Mouse (Mus musculus) liver, adult (tissue): ENCODE results near the gene Hacd2.
A peak's percentile ranks its signal among the peaks of the same experiment; 100 is the strongest.

Experiments
- GATA4 ChIP-seq: IDR thresholded peaks from 2 replicates; pipeline ENCODE4 v1.6.1; 2014; ENCODE audit warnings: mild to moderate bottlenecking, low read length; ENCODE audit not compliant: insufficient replicate concordance

Hacd2 gene

DNA sequence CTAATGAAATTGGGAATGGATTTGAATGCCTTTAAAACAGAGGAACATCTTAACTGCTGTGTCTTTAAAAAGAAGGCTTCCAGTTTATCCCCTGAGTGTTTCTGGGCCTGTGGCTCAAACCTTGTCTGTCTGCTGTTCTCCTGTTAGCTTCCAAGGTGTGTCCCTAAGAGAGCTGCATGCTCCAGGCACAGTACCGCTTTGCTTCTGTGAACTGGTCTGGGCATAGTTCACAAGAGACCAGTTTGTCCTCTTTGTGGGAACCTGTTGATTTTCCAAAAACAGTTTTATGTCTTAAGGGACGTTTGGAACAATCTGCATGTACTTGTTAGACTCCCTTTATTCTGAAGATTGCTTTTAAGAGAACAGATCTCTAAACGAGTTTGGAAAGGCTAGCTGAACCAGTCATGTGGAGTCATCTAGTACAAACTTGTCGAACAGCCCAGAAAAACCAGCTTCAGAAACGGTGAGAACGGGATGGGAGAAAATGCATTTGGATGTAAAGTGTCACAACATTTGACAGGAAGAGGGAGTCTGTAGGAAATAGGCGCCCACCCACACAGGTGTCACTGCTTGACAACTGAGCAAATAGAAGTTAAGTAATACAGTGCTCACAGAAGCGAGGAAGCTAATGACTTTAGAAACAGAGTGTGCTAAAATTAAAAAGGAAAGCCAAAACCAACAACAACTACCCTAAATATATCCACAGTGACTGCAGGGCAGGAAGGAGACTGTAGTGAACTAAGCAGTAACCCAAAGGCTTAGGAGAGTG, 11.8 kb downstream of the Hacd2 start:
- TF ChIP-seq GATA4, result no peak

DNA sequence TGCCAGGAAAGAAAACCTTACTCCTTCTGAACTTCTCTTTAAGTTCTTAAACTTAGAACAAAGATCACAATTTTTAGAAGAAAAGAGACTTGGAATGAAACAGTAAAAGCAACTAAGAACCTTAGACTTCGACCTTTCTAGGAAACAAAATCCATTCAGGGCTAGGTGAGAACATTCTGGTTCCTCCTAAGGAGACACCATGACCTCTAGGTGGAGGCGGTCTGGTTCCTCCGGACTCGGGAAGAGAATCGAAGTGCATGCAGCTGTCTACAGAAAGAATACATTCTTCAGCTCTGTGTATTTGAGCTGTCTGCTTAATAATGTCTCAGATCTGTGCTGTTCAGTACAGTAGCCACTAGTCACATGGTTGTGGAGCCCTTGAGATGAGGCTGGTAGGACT, 12.7 kb downstream of the Hacd2 start:
- TF ChIP-seq GATA4, result no peak

DNA sequence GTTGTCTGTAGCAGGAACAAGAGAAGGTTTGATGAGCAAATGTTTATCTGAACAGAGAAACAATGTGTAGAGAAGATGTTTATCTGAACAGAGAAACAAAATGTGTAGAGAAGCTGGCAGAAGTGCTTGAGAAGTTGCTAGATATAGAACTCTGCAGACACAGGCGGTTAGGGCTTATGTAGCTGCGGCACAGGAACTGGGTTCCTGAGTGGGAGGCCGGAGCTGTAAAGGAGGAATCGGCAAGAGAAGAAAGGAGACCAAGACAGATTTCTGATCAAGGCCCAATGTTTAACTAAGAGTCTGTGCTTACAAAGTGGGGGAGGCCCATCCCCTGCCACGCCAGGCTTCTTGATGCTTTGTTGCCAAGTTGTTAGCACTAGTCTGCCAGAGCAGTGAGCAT, 14.5 kb downstream of the Hacd2 start:
- TF ChIP-seq GATA4, result no peak

DNA sequence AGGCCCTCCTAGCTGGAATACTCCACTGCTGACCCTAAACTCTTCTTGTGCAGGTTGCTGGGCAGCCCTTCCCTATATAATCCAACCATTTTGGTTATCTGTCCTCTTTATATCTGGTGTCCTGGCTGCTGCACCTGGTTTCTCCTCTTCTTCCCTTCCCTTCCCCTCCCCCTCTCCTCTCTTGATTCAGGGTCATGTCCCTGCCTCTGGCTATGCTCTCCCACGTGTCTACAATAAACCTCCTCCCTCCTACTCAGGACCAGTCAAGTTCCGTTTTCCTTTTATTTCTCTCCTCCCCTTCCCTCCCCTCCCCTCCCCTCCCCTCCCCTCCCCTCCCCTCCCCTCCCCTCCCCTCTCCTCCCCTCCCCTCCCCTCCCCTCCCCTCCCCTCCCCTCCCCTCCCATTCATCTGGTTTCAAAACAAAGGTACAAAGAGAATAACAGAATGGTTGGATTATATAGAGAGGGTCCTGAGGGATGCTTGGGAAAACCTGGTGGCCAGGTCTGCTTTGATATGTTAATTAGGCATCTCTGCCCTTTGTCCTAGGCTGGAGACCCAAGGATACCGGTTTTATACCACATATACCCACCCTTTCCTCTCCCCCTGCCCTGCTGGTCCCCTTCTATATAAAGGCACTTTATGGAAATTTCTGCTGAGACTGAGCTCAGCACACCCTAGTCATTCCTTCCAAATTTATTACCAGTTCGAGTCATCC, 16.3 kb downstream of the Hacd2 start:
- no peak for TF ChIP-seq GATA4

DNA sequence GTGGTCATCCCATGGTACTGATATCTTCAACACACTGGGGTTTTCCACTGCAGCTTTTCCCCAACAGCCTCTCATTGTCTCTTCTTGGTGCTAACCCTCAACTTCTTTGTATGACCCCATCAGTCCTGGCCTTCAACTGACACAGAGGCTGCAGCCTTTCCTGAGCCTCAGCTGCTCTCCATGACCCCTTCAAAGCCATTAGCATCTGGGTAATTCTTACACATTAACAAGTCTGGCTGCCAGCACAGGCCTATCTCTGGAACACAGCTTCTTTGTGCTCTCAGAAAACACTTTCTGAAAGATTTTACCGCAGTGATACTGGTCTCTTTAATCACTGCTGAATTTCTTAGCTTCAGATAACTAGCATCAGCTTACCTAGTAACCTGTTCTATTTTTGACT, 17.9 kb downstream of the Hacd2 start:
- no peak for TF ChIP-seq GATA4

DNA sequence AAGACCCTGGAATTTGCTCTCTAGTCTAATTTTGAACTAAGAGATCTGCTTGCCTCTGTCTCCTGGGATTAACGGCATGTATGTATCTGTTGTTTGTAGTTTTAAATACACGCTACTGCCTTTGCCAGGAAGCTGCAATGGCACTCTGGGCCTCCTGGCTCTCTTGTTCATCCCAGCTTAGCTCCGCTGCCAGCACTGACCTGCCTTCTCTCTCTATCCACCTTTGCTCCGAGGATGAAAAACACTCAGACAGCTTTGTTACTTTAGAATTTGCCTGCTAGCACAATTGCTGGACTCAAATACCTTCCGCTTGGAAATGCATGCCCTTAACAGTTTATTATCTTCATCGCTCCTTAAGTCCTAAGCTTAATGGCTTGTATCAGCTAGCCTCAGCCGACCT, 18.8 kb downstream of the Hacd2 start:
- TF ChIP-seq GATA4, result no peak

DNA sequence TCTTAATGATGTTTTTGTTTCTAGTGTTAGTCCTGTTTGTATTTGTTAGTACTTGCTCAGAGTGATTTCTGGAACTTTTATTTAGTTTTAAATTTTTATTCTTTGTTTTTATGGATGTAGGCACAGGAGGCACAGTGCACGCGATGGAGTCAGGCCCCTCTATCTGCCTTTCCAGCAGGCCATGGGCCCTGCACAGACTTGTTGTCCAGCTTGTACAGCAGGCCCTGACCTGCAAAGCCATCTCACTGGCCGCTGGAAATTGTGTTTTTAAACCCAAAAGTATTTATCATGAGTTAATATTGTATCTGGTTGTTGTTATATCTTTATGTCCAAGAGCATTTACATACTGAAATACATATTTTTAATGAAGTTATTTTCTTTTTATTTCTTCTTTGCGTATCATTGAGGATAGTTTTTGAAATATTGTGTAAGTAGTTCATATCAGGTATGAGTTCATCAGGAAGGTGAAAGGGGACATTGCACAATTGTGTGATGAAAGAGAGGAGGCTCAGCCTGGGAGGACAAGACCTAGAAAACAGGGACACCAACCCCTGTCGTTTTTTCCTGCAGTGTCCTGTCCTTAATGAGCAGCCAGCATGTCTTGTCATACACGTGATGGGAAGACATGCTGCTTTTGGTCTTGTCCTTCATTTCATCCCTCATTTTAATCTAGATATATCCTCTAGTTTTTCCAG, 24.0 kb downstream of the Hacd2 start:
- peak; percentile 35; the same call in 1 of the 2 replicates for TF ChIP-seq GATA4

DNA sequence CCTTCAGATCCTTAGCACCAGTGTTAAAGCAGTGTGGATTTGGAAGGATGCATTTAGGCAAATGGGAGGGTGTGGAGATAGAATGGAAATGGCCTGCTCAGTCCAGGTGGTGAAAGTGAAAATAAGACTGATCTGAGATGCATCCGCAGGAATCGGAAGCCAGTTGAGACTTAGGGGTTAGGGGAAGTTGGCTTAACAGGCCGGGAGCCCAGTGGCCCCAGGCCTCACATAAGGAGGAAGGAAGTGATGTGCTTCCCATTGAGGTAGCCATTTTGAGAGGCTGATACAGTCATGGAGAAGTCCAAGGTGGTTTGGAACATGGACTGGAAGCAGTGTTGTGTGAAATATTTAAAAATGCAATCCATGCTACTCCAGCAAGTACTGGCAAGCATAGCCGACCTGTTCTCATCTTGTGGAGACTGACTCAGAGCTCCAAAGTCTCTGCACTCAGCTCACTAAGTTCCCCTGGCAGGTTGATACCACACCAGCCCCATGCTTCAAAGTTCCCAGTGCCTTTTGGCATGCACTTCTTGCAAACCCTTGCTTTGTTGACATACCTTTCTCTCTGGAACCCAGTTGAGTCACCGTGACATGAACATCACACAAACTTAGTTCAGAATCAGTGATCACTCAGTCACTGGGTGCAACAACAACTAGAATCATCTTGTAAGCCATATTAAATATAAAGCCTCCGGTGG, 25.2 kb downstream of the Hacd2 start:
- TF ChIP-seq GATA4, result no peak

DNA sequence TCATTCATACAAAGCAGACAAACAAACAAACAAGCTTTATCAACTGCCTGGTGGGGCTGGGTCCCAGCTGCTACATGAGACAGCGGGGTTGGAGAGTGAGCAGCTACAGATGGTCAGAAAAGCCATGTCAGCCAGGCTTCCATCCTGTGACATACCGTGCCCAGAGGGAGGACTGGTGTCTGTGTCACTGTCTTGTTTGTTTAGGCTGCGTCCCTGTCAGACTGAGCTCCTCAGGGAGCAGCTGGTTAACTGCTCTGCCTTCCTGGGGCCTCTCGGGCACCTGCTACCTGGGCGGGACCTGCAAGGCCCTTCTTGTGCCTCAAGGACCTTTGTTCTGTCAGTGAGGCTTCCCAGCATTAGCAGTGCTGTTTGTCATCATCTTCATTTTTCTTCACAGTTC, 28.8 kb downstream of the Hacd2 start:
- TF ChIP-seq GATA4, result no peak

DNA sequence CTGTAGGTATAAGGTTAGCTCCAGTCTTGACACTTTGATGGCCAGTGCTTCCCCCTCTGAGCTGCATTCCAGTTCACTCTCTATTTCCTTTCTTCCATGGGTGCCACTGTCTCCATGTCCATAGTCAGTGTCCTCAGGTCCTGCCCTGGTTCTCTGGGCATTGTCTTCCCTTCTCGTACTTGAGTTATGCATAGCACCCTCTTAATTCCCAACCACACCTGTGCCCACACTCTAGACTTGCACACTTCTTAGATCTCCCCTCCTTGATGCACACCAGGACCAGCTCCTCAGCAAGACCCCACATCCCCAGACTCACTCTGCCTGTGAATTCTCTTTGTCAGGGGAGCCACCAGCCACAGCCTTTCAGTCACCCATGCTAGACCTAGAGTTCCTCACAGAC, 30.0 kb downstream of the Hacd2 start:
- TF ChIP-seq GATA4, result no peak

DNA sequence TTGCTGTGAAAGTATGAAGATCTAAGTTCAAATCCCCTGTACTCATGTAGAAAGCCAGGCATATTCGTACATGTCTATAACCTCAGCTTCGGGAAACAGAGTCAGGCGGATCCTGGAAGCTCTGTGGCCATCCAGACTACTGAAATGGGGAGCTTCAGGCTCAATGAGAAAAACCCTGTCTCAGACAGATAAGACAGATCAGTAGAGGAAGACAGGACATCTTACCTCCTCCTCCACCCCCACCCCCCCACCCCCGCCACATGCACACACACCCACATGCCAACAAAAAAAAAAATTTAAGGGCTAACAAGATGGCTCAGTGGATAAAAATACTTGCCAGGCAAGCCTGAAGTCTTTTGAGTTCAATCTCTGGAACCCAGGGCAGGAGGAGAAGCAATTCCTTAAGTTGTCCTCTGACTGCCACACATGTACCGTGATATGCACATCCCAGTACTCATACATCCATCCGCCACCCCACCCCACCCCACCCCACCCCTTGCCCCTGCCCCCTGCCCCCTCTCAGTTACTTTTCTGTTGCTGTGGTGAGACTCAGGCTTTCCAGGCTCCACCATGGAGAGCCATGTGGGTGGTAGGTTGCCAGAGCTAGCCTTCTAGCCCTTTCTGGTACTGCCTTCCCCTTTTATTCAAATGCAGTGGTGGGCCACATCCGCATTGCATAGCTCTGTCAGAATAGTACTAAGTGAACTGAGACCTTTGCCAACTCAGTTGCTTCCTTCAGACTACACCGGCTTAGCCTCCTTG, 32.4 kb downstream of the Hacd2 start:
- no peak for TF ChIP-seq GATA4

DNA sequence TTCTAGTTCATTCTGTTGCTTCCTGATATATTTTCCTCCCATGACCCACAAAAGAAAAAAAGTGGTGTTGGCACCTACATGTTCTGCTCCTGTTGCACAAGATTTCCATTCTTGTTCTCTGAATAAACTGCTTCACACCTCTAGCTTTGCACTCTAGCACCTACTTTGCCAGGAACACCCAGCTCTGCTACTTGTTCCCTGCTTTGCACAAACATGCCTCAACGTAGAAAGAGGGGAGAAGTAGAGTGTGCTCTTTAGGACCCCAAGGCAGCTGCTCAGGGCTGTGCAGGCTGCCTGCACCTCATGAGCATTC, 32.9 kb downstream of the Hacd2 start:
- TF ChIP-seq GATA4, result no peak

DNA sequence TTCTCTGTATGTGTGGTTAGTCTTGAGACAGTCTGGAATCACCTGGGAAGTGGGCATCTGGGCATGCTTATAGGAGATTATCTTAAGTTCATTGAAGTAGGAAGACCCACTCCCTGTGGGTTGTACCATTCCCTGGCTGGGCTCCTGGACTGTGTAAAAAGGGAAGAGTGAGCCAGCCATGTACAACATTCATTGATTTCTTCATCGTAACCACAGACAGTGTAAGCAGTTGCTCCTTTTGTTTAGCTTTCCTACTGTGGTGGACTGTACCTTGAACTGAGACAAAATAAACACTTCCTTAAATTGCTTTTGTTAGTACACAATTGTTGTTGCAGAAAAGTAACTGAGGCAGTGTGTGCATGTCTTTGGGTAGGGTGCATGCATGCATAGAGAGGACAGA, 33.6 kb downstream of the Hacd2 start:
- TF ChIP-seq GATA4, result no peak

DNA sequence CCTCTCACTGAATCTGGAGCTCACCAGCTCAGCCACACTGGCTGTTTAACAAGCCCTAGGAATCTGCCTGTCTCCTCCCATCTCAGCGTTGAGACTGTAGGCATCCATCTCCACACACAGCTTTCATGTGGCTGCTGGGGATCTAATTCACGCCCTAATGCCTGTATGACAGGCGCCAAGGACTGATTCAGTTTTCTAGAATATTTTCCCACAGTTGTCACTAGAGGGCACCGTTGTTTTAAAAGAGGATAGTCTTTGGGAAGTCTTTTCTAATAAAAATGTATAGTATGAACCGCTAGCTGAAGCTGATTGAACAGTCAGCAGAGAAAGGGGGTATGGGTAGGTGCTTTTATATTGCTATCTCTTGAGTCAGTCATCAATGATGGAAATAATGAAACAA, 34.1 kb downstream of the Hacd2 start:
- TF ChIP-seq GATA4, result no peak

DNA sequence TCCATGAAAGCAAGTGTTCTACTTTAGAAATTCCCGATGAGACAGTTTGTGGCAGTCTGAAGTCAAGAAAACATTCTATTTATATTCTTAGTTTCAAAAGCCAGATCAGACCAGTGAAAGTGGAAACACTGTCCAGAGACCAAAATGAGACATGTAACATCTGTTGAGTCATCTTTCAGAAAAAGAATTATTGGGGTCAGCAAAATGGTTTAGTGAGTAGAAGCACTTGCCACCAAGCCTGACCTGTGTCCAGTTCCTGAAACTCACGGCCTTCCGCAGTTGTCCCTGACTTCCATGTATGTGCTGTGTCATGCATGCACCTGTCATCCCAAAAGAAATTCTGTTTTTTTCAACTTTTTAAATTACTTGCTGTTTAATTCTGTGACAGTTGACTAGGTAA, 34.6 kb downstream of the Hacd2 start:
- TF ChIP-seq GATA4, result no peak
